Mouse (Mus musculus): Measurements from ENCODE around the gene Dll3. TPM values are rescaled to one million over a fixed set of nuclear protein-coding genes. Genes with fewer than 3 reads are reported as not detected.

Dll3 gene
- polyA plus RNA-seq, 1 experiment = 1.1 TPM

GRCm38 (mm10) chr7:28271761-28272160 is 30.3 kb downstream of the Dll3 start:
- no peak overlapping the region for H3K27ac ChIP-seq (ENCODE audit: control insufficient read depth, insufficient read depth, low read length)
- H3K4me3 ChIP-seq (ENCODE audit: control insufficient read depth, insufficient read depth, low read length) = no peak overlapping the region
- H3K27me3 ChIP-seq (ENCODE audit: control insufficient read depth, insufficient read depth, low read length) = no peaks in the 10 kb centered on the region
- DNase-seq = no peak
- no peaks in the 10 kb centered on the region for H3K36me3 ChIP-seq (ENCODE audit: control insufficient read depth, insufficient read depth, low read length)
- TF ChIP-seq CTCF (IDR thresholded peaks at IDR 0.05; ENCODE audit: borderline replicate concordance, control insufficient read depth, extremely low read depth, insufficient read depth, low read length, poor library complexity) = no peak
- TF ChIP-seq POLR2A (IDR thresholded peaks at IDR 0.05; ENCODE audit: control insufficient read depth, extremely low read depth, insufficient read depth, low read length, poor library complexity) = no peak
- H3K4me1 ChIP-seq (replicated peaks; ENCODE audit: control insufficient read depth, insufficient read depth, low read length) = peaks cover 4% of the 10 kb centered on the region; the same call in 1 of the 2 replicates
- 77% methylated on average over 3 of the region's 3 CpGs for WGBS

GRCm38 (mm10) chr7:28269355-28269754 is 32.7 kb downstream of the Dll3 start:
- TF ChIP-seq POLR2A (IDR thresholded peaks at IDR 0.05; ENCODE audit: control insufficient read depth, extremely low read depth, insufficient read depth, low read length, poor library complexity) = no peak
- no peak for TF ChIP-seq CTCF (IDR thresholded peaks at IDR 0.05; ENCODE audit: borderline replicate concordance, control insufficient read depth, extremely low read depth, insufficient read depth, low read length, poor library complexity)
- Histone ChIP-seq H3K27ac (ENCODE audit: control insufficient read depth, insufficient read depth, low read length) (no peak overlapping the region), H3K4me3 (ENCODE audit: control insufficient read depth, insufficient read depth, low read length) (no peak overlapping the region), H3K4me1 (replicated peaks; ENCODE audit: control insufficient read depth, insufficient read depth, low read length) (peaks cover 4% of the 10 kb centered on the region; the same call in 1 of the 2 replicates), H3K36me3 (ENCODE audit: control insufficient read depth, insufficient read depth, low read length) (no peaks in the 10 kb centered on the region), H3K27me3 (ENCODE audit: control insufficient read depth, insufficient read depth, low read length) (no peaks in the 10 kb centered on the region)
- 97% methylated on average over 12 of the region's 12 CpGs for WGBS
- DNase-seq = no peak

GRCm38 (mm10) chr7:28268576-28268975 is 33.5 kb downstream of the Dll3 start:
- peaks cover 4% of the 10 kb centered on the region; the same call in 1 of the 2 replicates for H3K4me1 ChIP-seq (replicated peaks; ENCODE audit: control insufficient read depth, insufficient read depth, low read length)
- DNase-seq = no peak
- H3K4me3 ChIP-seq (ENCODE audit: control insufficient read depth, insufficient read depth, low read length) = peak overlapping the region; percentile 30
- no peak overlapping the region for H3K27ac ChIP-seq (ENCODE audit: control insufficient read depth, insufficient read depth, low read length)
- 55% methylated on average over 16 of the region's 16 CpGs for WGBS
- no peak for TF ChIP-seq CTCF (IDR thresholded peaks at IDR 0.05; ENCODE audit: borderline replicate concordance, control insufficient read depth, extremely low read depth, insufficient read depth, low read length, poor library complexity)
- no peak for TF ChIP-seq POLR2A (IDR thresholded peaks at IDR 0.05; ENCODE audit: control insufficient read depth, extremely low read depth, insufficient read depth, low read length, poor library complexity)
- no peaks in the 10 kb centered on the region for H3K36me3 ChIP-seq (ENCODE audit: control insufficient read depth, insufficient read depth, low read length)
- no peaks in the 10 kb centered on the region for H3K27me3 ChIP-seq (ENCODE audit: control insufficient read depth, insufficient read depth, low read length)

GRCm38 (mm10) chr7:28268042-28268531 is 34.0 kb downstream of the Dll3 start:
- peak; percentile 29 for DNase-seq
- Histone ChIP-seq H3K36me3 (ENCODE audit: control insufficient read depth, insufficient read depth, low read length) (no peaks in the 10 kb centered on the region), H3K4me3 (ENCODE audit: control insufficient read depth, insufficient read depth, low read length) (peak overlapping the region; percentile 46), H3K27ac (ENCODE audit: control insufficient read depth, insufficient read depth, low read length) (no peak overlapping the region), H3K27me3 (ENCODE audit: control insufficient read depth, insufficient read depth, low read length) (no peaks in the 10 kb centered on the region), H3K4me1 (replicated peaks; ENCODE audit: control insufficient read depth, insufficient read depth, low read length) (peaks cover 4% of the 10 kb centered on the region; the same call in 1 of the 2 replicates)
- TF ChIP-seq CTCF (IDR thresholded peaks at IDR 0.05; ENCODE audit: borderline replicate concordance, control insufficient read depth, extremely low read depth, insufficient read depth, low read length, poor library complexity) = no peak
- no peak for TF ChIP-seq POLR2A (IDR thresholded peaks at IDR 0.05; ENCODE audit: control insufficient read depth, extremely low read depth, insufficient read depth, low read length, poor library complexity)
- 5% methylated on average over 62 of the region's 62 CpGs for WGBS

- Histone ChIP-seq H3K27me3 (ENCODE audit: control insufficient read depth, insufficient read depth, low read length) (no peaks in the 10 kb centered on the region), H3K27ac (ENCODE audit: control insufficient read depth, insufficient read depth, low read length) (no peak within 1 kb of the TSS), H3K4me1 (replicated peaks; ENCODE audit: control insufficient read depth, insufficient read depth, low read length) (peaks cover 4% of the 10 kb centered on the region; the same call in 1 of the 2 replicates), H3K4me3 (ENCODE audit: control insufficient read depth, insufficient read depth, low read length) (peak within 1 kb of the TSS; percentile 46), H3K36me3 (ENCODE audit: control insufficient read depth, insufficient read depth, low read length) (no peaks in the 10 kb centered on the region)
- TF ChIP-seq POLR2A (IDR thresholded peaks at IDR 0.05; ENCODE audit: control insufficient read depth, extremely low read depth, insufficient read depth, low read length, poor library complexity) (no peak), CTCF (IDR thresholded peaks at IDR 0.05; ENCODE audit: borderline replicate concordance, control insufficient read depth, extremely low read depth, insufficient read depth, low read length, poor library complexity) (no peak)
- WGBS = 9% methylated on average over 57 of the region's 57 CpGs
- peak; percentile 69 for DNase-seq
These were observed 34.7 kb downstream of the Dll3 start, which contains the start of gene Eid2 for GRCm38 (mm10) chr7:28267129-28268041. Gene Eid2 (plus strand): TSS chr7:28267881.

GRCm38 (mm10) chr7:28265391-28265790 is 36.6 kb downstream of the Dll3 start:
- Histone ChIP-seq H3K4me3 (ENCODE audit: control insufficient read depth, insufficient read depth, low read length) (no peak overlapping the region), H3K27me3 (ENCODE audit: control insufficient read depth, insufficient read depth, low read length) (no peaks in the 10 kb centered on the region), H3K4me1 (replicated peaks; ENCODE audit: control insufficient read depth, insufficient read depth, low read length) (peaks cover 4% of the 10 kb centered on the region; the same call in 1 of the 2 replicates), H3K36me3 (ENCODE audit: control insufficient read depth, insufficient read depth, low read length) (no peaks in the 10 kb centered on the region), H3K27ac (ENCODE audit: control insufficient read depth, insufficient read depth, low read length) (no peak overlapping the region)
- TF ChIP-seq POLR2A (IDR thresholded peaks at IDR 0.05; ENCODE audit: control insufficient read depth, extremely low read depth, insufficient read depth, low read length, poor library complexity) (no peak), CTCF (IDR thresholded peaks at IDR 0.05; ENCODE audit: borderline replicate concordance, control insufficient read depth, extremely low read depth, insufficient read depth, low read length, poor library complexity) (no peak)
- WGBS = 92% methylated on average over 13 of the region's 13 CpGs
- DNase-seq = no peak
